Mouse (Mus musculus) brain, adult 2 months (tissue): ENCODE measurements around the gene Zfyve27.

Experiments
- DNase-seq: peaks from one replicate; pipeline ENCODE4 v3.0.0; 2011; ENCODE audit warnings: low read depth, low spot score

Gene Zfyve27

DNA sequence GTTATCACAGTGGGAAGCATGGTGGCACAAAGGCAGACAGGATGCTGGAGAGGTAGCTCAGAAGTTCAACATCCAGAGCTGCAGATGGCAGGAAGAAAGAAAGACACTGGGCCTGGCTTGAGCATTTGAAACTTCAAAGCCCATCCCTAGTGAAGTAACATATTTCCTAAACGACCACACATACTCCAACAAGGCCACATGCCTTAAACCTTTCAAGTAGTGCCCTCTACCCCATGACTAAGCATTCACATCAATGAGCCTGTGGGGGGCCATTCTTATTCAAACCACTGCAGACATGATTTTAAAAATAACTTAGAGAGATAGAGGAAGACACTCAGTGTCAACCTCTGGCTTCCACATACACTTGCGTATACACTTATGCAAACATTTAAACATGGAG is 21.0 kb upstream of the Zfyve27 start:
- DNase-seq, result no peak

DNA sequence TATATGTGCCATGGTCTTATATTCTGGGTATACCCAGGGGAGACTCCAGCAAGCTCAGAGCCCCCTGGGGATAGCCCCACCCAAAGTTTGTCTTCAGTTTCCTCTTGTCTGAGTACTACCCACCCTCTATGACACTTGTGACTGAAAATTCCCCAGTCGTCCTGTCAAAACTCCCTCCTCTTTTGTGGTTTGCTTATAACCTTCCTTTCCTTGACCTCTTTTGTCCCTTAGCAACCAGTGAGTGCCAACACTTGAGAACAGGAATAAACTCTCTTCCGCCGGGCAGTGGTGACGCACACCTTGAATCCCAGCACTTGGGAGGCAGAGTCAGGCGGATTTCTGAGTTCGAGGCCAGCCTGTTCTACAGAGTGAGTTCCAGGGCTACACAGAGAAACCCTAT is 19.7 kb upstream of the Zfyve27 start:
- DNase-seq, result no peak

DNA sequence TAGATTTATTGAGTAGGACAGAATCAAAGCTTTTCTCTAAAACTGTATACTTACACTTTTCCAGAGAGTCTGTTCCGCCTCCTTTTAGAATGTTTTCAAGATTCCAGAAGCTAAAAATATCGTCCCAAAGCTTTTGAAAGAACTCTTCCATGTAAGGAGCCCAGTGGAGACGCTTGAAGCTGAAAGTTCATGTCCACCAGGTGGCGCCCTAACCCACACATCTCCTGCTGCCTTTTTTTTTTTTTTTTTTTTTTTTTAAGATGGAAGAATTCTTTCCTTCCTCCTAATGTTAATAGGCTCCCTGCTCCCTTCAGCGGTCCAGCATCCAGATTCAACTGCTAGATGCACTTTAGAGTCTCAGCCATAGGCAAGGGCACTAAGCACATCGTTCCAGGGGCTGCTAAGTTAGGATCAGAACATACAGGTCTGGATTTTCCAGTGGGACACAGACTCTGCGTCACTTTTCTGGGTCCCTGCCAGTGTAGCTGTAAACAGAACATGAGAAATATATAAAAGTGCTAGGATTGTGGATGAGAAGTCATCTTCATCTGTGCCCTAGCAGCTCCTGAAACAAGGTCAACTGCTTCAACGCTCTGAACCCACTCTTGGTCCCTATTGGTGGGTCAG is 19.1 kb upstream of the Zfyve27 start:
- DNase-seq, result peak; percentile 96

DNA sequence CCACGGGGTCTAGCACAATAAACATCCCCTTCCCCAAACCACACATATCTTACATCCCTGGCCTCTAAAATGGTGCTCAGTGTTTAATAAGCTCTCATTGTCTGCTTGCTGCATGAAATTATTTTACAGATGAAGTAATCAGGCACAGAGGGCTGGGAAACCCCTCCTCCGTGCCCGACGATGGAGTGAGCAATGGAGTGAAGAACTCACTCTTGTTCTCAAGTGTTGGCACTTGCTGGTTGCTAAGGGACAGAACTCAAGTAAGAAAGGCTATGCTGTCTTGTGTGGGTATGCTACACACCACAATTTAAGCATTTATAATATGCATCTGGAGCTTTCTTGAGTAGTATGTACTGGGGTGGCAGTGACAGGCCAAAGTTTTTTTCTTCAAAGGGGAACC is 18.5 kb upstream of the Zfyve27 start:
- DNase-seq, result no peak

DNA sequence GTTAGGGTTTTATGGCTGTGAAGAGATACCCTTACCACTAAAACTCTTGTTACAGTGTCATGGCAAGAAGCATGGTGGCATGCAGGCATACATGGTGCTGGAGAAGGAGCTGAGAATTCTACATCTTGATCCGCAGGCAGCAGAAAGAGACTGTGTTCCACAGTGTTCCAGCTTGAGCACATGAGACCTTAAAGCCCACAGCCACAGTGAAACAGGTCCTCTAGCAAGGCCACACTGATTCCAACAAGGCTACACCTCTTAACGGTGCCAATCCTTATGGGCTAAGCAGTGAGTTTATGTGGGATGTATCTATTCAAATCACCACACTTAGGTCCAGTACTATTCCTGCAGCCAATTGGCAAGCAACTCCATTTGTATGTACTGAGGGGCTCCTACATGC is 18.0 kb upstream of the Zfyve27 start:
- DNase-seq, result no peak

DNA sequence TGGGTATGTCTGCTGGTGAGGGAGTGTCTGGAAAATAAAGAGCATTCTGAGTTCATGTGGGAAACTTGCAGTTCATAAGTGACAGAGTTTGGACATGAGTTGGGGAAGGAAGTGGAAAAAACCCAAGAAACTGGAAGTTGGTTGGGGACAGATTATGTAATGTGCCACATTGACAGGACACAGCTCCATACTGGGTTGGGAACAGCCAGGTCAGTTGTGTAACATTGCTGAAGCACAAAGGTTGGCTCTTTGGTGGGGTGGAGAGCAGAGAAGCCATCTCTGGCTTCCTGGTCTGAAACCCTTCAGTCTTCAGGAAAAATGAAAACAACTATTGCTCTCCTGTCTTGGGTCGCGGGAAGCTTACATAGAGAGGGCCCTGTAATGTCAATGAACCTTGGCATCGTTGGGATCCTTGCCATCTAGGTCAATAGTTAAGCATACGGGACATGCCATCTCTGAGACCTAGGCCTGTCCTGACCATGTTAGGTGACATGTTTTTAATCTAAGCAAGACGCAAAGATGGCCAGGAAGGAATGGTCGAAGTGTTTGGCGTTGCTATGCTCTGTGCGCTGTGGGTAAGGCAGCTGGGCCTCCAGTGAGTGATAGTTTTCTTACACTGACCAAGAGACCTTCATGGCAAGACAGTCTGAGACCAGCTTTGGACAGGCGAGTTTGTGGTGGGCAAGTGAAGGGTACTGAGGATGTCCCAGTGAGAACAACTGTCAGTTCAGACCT is 17.3 kb upstream of the Zfyve27 start:
- DNase-seq, result peak; percentile 33

DNA sequence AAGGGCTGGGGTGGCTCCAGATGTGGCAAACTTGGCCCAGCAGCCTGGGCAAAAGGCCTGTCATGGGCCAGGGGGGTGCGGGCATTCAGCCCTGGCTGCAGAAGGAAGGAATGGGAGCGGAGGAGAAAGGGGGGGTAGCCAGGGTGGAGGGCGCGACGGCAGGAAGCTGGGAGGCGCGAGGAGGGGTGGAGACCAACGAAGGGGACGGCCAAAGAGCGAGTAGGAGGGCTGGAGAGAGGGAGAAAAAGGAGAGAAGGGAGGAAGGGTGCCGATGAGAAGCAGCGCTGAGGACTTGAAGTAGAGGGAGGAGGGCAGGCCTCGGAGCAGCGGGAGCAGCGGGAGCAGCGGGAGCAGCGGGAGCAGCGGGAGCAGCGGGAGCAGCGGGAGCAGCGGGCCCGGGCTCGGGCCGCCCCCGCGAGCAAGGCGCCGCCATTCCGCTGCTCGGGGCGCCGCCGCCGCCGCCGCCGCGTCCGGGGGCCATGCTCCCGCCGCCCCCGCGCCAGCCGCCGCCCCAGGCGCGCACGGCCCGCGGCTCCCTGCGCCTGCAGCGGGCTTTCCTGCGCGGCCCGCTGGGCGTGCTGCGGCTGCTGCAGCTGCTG is 16.5 kb upstream of the Zfyve27 start, which contains the start of gene Marveld1:
Marveld1 (plus strand) TSS at position 231 of the 599 bp plus-strand sequence.
- peak; percentile 81 for DNase-seq

DNA sequence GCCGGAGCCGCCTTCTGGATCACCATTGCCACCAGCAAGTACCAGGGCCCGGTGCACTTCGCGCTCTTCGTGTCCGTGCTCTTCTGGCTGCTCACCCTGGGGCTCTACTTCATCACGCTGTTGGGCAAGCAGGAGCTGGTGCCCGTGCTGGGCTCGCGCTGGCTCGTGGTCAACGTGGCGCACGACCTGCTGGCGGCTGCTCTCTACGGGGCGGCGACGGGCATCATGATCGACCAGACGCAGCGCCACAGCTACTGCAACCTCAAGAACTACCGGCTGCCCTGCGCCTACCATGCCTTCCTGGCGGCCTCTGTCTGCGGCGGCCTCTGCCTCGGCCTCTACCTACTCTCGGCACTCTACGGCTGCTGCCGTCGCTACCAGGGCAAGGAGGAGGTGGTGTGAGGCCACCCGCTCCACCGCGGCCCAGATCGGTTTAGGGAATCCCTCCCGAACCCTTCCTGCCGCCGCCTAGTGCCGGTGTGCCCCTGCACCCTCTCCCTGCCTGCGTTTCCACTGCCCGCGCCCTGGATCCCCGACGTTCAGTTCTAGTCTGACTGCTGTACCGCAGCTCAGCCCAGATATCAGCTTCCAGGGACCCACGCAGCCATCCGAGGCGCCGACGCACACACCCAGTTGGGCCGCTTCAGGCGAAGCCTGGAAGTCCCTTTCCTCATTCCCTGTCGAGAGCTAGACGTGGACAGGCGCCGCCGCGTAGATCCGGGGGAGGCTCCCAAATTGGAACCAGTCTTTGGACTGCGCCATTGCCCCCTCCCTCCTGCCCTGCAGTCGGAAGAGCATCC is 15.8 kb upstream of the Zfyve27 start:
- peak; percentile 82 for DNase-seq

DNA sequence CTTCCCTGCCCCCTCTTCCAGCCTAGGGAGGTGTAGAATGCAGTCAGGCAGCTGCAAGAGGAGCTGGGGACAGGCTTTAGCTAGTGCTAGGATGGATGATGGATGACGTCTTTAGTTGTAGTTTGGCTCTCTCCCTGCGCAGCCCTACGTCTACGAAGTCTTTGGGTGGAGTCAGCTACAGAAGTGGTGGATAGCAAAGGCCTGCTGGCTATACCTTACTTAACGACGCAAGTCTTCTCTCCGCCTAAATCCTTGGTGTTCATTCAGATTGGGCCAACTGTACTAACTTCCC is 15.2 kb upstream of the Zfyve27 start:
- no peak for DNase-seq

DNA sequence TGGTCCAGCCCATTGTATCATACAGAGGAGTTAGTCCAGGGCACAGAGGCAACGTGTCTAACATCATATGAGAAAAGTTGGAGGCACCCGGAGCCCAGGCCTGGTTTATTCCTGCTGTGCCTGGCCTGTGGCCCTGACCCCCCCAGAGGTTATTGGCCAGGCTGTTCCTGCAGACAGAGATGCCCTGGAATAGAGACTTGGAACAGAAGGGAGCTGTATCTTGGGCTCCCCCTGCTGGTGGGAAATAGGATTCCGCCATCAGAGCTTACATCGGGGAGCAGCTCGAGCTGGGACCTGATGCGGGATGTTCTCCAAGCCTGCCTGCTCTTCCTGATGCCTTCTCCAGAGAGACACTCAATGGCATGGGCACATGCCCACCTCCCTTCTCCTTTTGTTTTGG is 11.8 kb upstream of the Zfyve27 start:
- peak; percentile 96 for DNase-seq

DNA sequence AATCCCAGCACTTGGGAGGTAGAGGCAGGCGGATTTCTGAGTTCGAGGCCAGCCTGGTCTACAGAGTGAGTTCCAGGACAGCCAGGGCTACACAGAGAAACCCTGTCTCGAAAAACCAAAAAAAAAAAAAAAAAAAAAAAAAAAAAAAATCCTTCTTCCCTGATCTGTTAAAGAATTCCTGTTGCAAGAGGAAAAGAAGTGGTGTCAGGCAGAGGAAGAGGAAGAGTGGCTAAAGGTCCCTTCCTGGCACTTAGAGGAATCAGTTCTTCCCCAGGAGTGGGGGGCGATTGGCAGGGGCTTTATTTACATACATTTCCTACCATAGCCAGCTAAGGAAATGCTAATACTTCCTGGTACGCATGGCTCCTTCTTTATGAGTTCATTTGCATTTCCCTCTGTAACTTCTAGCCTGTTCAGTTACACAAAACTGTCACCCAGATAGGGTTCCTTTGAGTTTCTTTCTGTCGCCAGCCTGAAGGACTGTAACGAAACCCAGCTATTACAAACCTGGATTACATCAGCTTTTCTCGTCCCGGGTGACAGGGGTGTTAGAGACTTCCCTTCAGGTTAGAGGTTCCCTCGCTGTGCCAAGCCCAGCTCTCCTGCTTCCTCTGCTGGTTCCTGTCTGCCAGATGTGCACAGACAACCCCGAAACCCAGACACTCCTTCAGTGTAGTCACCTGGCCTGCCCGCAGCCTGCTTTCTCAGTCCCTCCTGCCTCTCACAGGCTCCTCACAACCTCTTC is 6.1 kb upstream of the Zfyve27 start:
- DNase-seq, result no peak

DNA sequence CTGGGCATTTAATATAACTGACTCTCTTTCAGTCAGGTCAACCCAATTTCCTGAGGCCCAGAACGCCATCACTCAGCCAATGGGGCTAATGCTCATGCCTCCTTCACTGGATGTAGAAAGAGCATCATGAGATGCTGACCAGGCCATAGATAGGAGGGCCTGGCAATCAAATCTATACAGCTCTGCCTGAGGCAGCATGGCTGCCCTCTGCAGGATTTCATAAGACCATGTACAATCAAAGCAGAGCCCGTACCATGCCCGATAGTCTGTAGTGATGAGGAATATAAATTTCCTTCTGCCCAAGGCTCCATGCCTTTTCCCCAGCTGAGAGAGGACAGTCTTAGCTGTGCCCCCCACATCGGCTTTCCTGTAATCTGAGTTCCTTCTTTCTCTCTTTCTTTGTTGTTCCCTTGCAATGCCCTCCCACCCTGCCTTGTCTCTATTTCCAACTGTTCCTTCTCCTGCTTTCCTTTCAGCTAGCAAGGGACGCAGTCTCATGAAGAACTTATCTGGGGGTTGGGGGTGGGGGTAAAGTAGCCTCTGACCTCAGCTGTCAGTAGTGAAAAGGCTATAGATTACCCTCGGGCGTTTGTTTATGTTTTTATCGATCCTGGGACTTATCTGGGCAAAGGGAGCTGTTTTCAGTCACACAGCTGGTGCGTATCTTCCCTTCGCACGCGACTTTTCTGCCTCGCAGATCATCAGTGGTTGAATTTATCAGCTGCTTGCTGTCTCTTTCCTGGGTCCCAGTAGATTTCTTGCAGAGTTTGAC is 5.3 kb upstream of the Zfyve27 start:
- DNase-seq, result no peak

DNA sequence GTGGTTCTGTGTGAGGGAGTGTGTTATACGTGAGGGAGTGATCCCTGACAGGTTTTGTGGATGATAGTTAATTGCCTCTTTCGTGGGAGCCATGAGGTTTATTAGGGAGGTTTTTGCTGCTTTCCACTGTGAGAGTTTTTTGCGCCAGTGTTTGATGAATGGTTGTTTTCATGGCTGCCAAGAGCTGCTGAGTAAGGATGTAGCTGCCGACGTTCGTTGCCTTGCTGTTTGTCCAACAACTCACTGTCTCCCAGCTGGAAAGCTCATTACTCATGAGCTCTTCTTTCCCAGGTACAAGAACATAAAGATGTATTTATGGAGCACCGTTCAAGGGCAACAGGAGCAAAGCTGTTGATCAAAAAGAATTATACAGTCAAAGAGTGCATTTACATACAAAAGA is 437 bp downstream of the Zfyve27 start:
- DNase-seq, result peak; percentile 55

DNA sequence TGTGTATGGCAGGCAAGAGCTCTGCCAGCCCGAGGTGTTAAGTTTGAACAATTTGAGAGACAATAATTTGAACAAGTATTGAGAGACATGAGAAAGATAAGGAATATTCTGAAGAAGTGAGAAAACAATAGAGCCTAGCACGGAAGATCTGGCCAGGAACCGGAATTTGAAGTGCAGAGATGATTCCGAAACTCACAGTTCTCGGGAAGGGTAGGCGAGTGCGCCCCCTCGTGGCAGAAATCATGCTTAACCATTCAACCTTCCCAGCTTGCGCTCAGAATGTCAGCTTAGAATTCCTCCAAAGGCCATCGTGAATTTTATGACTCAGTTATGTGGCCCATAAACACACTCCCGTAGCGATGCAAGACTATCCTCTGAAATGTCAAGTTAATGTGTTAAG is 2.4 kb downstream of the Zfyve27 start:
- peak; percentile 91 for DNase-seq

DNA sequence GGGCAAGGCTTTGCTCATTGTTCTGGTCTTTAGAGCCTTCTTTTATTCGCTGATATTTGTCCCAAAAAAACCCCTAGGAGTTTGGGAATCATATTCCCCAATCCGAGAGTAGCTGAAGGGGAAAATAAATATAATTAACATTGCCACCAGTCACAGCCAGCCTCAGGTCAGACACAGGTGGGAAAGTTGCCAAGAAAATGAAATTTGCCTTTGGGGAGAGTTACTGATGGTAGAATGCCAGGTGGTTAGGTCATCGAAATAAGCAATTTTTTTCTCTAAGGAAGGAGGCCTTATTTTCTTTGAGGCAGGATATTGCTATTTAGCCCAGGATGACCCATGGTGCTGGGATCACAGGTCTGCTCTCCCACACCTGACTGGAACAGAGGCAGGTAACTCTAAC is 3.0 kb downstream of the Zfyve27 start:
- DNase-seq, result no peak

DNA sequence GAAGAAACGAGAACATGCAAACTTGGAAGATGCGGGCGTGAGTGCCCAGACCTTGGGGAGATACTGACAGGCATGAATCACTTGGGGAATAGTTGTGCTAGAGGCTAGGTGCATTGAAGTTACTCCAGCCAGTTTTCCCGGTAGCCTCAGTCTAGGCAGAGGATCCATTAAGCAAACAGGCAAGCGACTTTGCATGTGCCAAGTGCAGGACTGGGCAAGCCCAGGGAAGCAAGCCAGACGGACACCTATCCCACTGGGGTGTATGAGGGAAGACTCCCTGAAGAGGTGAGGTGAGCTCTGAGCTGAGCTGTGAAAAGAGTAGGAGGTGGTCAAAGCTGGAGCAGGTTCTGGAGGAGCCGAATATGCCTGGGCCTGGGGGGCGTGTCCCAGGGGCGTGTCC is 3.7 kb downstream of the Zfyve27 start:
- DNase-seq, result no peak

DNA sequence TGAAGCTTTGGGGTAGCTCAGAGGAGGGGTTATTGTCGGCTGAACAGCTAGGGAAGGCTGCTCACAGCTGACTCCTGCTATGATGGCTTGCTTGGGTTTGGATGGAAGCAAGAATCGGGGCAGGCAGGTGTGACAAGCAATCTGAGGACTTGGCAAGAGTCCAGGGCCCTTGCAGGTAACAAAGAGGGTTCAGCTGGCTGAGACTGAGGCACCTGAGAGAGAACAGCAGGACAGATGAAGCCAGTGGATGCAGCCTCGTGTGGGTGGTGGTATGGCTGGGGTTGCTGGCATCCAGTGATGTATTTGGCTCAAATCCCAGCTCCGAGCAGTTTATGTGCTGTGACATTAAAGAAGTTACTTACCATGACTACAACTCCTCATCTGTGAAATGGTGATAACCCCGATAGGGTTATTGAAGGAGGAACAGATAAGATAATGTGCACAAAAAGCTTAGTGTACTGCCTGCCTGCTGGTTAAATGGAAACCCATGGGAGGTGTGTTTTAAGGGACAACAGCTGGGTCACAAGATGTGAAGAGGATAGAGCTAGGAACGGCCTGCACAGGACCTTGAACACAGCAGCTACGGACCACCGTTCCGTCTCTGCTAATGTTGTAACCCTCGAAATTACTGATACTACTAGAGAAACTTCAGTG is 5.7 kb downstream of the Zfyve27 start:
- peak; percentile 34 for DNase-seq

DNA sequence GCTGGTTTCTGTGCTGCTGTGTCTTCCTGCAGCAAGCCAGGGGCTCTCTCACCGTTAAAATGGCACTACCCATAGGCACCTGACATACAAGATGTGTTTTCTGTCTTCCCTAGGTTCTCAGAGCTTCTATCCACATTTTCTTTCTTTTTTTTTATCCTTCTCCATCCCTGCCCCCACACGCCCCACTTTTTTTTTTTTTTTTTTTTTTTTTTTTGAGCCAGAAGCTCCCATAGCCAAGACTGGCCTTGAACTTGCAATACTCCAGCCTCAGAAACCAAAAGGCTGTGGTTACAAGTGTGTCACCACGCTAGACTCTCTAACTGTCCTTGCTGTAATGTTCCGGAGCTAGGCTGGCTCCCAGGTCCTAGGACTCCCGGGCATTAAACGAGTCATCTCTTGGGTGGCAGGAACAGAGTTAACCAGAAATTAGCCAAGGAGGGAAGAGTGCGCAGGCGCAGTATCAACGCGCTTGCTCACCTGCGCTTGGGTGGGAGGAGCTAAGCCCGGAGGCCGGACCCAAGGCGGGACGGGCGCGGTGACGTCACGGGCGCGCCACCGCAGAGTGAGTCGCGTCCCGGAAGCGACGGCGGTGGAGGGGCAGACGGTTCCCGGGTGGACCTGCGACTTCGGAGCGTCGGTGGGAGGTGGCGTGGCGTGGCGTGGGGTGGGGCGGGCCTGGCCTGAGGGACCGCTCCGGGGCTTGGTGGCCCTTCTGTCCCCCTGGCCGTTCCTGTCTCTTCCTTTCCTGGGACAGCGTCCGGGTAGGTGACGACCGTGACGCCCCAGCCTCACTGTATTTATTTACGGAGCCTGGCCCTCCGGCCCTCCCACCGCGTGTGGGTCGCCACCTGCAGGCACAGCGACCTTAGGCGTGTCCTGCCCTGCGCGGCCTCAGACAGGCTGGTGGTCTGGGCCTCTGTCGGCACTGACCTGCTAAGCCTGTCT is 6.5 kb downstream of the Zfyve27 start:
- DNase-seq, result peak; percentile 98

DNA sequence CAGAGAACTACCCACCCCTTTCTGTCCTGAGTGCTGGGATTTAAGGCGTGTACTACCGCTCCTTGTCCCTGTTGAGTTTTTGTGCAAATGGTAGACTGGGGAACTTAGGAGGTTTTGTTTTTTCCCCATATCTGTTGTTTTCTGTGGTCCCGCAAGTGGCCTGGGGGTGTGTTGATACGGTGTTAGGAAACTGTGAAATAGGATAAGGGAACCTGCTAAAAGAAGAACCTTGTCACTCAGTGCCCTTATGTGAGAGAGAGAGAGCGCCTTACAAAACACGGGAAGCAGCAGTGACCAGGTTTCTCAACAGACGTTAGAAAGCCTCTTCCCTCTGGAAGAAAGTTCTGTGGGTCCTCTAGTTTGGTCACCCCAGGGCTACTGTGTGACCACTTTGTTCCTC is 13.1 kb downstream of the Zfyve27 start:
- DNase-seq, result no peak
